ENCODE assay signal across 9 mouse cellular contexts in genomic region chr11:118355640-118356039, GRCm38 (mm10). TPM values are rescaled to one million over a fixed set of nuclear protein-coding genes. Genes with fewer than 3 reads are reported as not detected.
DNase-seq lines count a peak whose midpoint lies in the region; ATAC-seq and TF ChIP-seq lines count a peak whose summit lies in the region.
"Had no signal": no experiment of that assay in that cellular context is flagged by ENCODE, and none has a peak within 500 bp of the region (broad histone marks: within the 10 kb centered on the region; RNA-seq: fewer than 3 reads in every experiment).

Gene Timp2, minus strand, starts transcription at chr11:118355740.

- peak within 1 kb of the TSS; percentile 96 for H3K9ac ChIP-seq in intestine, embryonic 16.5 days (ENCODE audit: low read depth, low read length)
- peak within 1 kb of the TSS; percentile 91 for H3K9ac ChIP-seq in midbrain, embryonic 12.5 days (replicated peaks)

- no peak for DNase-seq in kidney, adult 2 months
- no peak for DNase-seq in kidney, adult 11 months
- no peak for DNase-seq in adrenal gland, adult 8-10 months
- no peak for DNase-seq in gastrocnemius, postnatal 14 days
- DNase-seq in retina, embryonic 14.5 days (ENCODE audit: low spot score), result no peak
- no peak for DNase-seq in embryo, embryonic 10 days (ENCODE audit: low spot score)

- H3K4me2 ChIP-seq in intestine, embryonic 16.5 days (ENCODE audit: low read depth, low read length), result peak within 1 kb of the TSS; percentile 97
- H3K4me2 ChIP-seq in midbrain, embryonic 12.5 days (replicated peaks), result peak within 1 kb of the TSS; percentile 93

- 47% methylated on average over 6 of the region's 6 CpGs for WGBS in kidney, adult 2 months
- 39% methylated on average over 6 of the region's 6 CpGs for WGBS in intestine, embryonic 16.5 days
- WGBS in midbrain, embryonic 12.5 days, result 23% methylated on average over 6 of the region's 6 CpGs

- TF ChIP-seq POLR2A in kidney, adult 2 months (IDR thresholded peaks at IDR 0.05; ENCODE audit: low read depth, low read length), result no peak

- H3K27me3 ChIP-seq in kidney, adult 2 months (replicated peaks; ENCODE audit: control insufficient read depth, insufficient read depth, low read length), result no peaks in the 10 kb centered on the region
- no peaks in the 10 kb centered on the region for H3K27me3 ChIP-seq in intestine, embryonic 16.5 days (replicated peaks; ENCODE audit: control insufficient read depth, insufficient read depth, low read length)
- H3K27me3 ChIP-seq in midbrain, embryonic 12.5 days, result 0 out of 2 replicates have a peak, but pooled peaks cover 4% of the 10 kb centered on the region

- peak within 1 kb of the TSS; percentile 66 for H3K4me3 ChIP-seq in kidney, adult 2 months (ENCODE audit: insufficient read depth, low read depth, low read length)
- H3K4me3 ChIP-seq in intestine, embryonic 16.5 days (ENCODE audit: low read length), result peak within 1 kb of the TSS; percentile 81
- peak within 1 kb of the TSS; percentile 80 for H3K4me3 ChIP-seq in midbrain, embryonic 12.5 days

- H3K27ac ChIP-seq in kidney, adult 2 months (ENCODE audit: insufficient read depth, low read depth, low read length), result peak within 1 kb of the TSS; percentile 71; the same call in 1 of the 2 replicates
- H3K27ac ChIP-seq in intestine, embryonic 16.5 days (ENCODE audit: low read length), result peak within 1 kb of the TSS; percentile 86
- peak within 1 kb of the TSS; percentile 87 for H3K27ac ChIP-seq in midbrain, embryonic 12.5 days (replicated peaks)

- no peaks in the 10 kb centered on the region for H3K4me1 ChIP-seq in kidney, adult 2 months (ENCODE audit: control insufficient read depth, insufficient read depth, low read length)
- H3K4me1 ChIP-seq in intestine, embryonic 16.5 days (ENCODE audit: control insufficient read depth, insufficient read depth, low read length), result peaks cover 18% of the 10 kb centered on the region
- peaks cover 24% of the 10 kb centered on the region for H3K4me1 ChIP-seq in midbrain, embryonic 12.5 days

- no peaks in the 10 kb centered on the region for H3K36me3 ChIP-seq in kidney, adult 2 months (ENCODE audit: control insufficient read depth, insufficient read depth, low read length)
- no peaks in the 10 kb centered on the region for H3K36me3 ChIP-seq in intestine, embryonic 16.5 days (ENCODE audit: control insufficient read depth, insufficient read depth, low read length)
- H3K36me3 ChIP-seq in midbrain, embryonic 12.5 days, result no peaks in the 10 kb centered on the region
- H3K36me3 ChIP-seq: G1E had no signal

- ATAC-seq in intestine, embryonic 16.5 days, result peak; percentile 18
- ATAC-seq in midbrain, embryonic 12.5 days (ENCODE audit: low FRiP score, low read depth), result no peak

- intact Hi-C loops in gastrocnemius, postnatal 14 days (cut with DNase I; ENCODE audit: low total_unique reads), result no loop called here

- H3K9me3 ChIP-seq in intestine, embryonic 16.5 days (ENCODE audit: control insufficient read depth, low read length), result no peaks in the 10 kb centered on the region
- H3K9me3 ChIP-seq in midbrain, embryonic 12.5 days, result no peaks in the 10 kb centered on the region
- H3K9me3 ChIP-seq: G1E had no signal

- TF ChIP-seq CTCF in kidney, adult 2 months (conservative IDR thresholded peaks at IDR 0.05; ENCODE audit: insufficient read depth, insufficient read length, low read depth, low read length), result no peak

RNA-seq across cellular contexts. Expression of gene Timp2, which starts in this region (rescaled TPM):
- 78.7 and 83.3 TPM in 2 replicates for polyA plus RNA-seq in kidney, adult 2 months (2012; rRNA removed)
- 100 to 1,000 TPM in 3 of 4 experiments, 10 to 100 TPM in 1; 95.5 to 261 (median 186) TPM for total RNA-seq in adrenal gland, adult 8-10 months (2022)
- total RNA-seq in gastrocnemius, postnatal 14 days (2021), result 100 to 1,000 TPM; 119 to 133 TPM
- polyA plus RNA-seq in intestine, embryonic 16.5 days (2015; fragmentation: Nextera tagmentation; extraction: Ambion mirVana), result 30.9 and 45.1 TPM in 2 replicates
- 49.4 and 50.3 TPM in 2 replicates for polyA plus RNA-seq in midbrain, embryonic 12.5 days (2016; fragmentation: Nextera tagmentation; extraction: Ambion mirVana)
- total RNA-seq: G1E had no signal
- polyA plus RNA-seq: G1E had no signal
